Mouse (Mus musculus) embryo, embryonic 10.5 days (tissue): ENCODE measurements at regions not wholly inside any gene's neighbourhood (a gene's known extent, or its start where the extent isn't known, plus 50 kb on each side); places are given as distances from the start of the nearest gene placed in this dataset.

Experiments
- DNase-seq: peaks from one replicate; pipeline ENCODE4 v3.0.0-alpha.2; 2015; ENCODE audit warnings: low spot score

DNA sequence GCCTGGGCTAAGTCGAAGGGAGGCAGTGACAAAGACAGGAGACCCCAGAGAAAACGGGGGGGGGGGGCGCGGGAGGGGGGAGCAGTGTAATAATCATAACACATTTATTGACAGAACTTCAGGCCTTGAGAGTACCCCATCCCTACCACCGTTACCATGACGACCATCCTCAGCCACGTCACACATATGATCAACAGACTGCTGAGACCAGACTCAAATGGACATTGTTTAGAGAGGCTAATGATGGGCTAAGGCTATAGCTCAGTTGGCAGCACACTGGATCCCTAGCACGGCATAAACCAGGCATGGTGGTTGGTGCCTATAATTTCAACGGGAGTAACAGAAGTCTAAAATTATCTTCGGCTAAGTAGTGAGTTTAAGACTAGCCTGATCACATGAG is 565.8 kb upstream of the Adam5 start:
- DNase-seq: no peak

DNA sequence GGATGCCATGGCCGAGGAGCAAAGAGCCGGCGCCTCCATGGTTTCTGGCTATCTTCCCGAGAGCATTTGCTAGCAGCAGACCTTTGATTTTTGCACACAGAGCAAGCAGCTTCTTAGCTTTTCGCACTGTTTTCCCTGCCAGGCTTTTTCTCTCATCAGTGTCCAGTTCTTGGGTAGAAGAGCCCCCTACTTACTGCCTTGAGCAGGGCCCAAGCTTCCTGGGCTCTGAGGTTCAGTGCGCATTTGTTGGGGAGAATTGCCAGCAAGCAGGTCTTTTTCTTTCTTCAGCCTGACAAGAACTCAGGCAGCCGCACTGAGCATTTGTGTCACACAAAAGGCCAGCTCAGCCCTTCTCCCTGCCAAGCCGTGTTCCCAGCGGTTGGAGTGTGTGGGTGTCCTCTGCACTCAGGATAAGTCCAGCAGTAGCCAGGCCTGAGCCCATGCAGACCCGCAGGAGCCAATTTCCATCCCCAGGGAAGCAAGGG is 565.2 kb upstream of the Adam5 start:
- peak; percentile 35 for DNase-seq

- no peak for DNase-seq
Observed at GRCm38 (mm10) chr8:25388811-25389210, 564.6 kb upstream of the Adam5 start.

DNA sequence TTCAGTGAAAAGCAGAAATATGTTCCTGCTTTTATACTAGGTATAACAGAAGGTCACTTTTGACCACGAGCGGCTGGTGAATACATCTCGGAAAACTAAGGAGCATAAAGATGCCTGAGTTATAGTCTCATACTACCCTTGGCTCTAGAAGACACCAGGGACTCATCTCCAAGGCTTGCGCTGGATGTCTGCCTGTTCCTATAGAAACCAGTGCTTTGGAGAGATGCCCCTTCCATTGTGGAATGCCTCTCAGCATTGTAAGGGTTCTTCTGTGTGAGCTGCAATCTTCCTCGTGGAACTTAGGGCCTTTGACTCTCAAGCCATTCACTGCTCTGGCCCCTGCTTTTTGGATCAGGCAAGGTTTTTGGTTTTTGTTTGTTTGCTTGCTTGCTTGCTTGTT is 561.0 kb upstream of the Adam5 start:
- DNase-seq: no peak

DNA sequence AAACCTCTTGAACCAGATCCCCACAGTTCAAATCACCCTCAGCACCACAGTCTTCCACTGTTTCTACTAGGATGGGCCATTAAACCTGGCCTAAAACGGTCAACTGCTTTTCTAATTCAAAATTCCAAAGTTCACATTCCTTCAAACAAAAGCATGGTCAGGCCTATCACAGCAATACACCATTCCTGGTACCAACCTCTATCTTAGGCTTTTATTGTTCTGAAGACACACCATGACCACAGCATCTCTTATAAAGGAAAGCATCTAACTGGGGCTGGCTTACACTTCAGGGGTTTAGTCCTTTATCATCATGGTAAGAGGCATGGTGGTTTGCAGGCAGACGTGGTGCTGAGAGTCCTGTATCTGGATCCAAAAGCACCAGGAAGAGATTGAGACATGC is 560.4 kb upstream of the Adam5 start:
- no peak for DNase-seq

DNA sequence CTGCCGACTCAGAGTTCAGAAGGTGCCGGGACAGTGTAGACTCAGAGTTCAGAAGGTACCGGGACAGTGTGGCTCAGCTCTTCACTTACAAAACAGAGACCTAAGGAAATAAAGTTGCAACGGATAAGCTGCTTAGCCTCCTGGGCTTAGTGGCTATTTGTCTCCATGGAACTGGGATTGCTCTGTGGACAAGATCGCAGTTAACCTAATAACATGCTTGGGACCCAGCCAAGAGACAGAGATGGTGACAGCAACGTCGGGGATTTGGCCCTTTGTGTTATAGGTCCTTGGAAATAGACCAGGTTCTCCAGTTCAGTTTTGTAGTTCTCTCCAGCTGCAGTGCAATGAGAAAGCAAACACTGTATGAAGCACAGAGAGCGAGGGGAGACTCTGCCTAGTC is 549.1 kb upstream of the Adam5 start:
- no peak for DNase-seq

- DNase-seq: no peak
Observed at GRCm38 (mm10) chr8:25370947-25371346, 546.8 kb upstream of the Adam5 start.

- no peak for DNase-seq
Observed at GRCm38 (mm10) chr8:25369331-25369730, 545.2 kb upstream of the Adam5 start.

- peak; percentile 79 for DNase-seq
Observed at GRCm38 (mm10) chr8:25368561-25369091, 544.5 kb upstream of the Adam5 start.

DNA sequence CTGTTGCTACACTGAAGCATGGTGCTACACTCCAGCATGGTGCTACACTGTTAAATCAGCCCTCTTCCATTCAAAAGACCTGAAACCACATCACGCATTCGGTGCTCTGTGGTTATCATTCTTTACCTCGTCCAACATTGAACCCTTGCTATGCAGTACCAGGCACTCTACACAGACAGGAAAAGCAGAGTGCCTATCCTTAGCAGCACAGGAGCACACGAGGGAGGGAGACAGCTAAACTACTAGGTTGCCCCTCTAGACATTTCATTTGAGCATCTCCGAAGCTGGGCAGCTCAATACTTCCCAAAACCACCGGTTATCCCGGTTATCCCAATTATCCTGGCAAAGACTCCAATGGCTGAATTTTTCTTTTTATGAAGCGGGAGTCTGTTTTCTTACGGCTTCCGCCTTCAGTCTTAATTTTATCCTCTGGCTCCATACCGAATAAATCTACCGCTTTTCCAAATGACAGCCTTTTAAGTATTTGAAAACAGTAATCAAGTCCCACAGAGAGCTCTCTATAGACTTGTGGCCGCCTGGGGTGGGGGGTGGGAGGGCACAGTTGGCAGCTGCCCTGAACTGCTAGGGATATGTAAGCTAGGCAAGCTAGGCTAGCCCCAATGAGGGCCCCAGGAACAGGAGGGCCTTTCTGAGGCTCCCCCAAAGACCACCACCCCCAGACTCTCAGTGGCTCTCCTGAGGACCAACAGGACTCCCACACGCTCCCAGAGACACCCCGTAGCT is 543.8 kb upstream of the Adam5 start:
- DNase-seq: peak; percentile 34

DNA sequence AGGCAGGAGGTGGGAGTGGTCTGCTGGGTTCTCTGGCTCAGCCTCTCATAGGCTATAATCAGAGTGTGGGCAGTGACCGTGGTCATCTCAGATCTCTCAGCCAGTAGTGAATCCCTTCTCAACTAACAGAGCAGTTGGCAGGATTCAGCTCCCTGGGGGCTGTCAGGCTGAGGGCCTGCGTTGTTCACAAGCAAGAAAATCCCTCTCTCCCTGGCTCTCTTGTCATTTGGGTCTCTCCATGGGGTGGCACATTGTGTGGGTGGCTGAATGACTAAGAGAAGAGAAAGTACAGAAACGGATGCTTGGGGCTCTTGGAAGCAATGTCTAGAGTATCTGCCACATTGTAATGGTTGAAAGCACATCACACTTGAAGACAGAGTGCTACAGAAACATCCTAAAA is 542.0 kb upstream of the Adam5 start:
- no peak for DNase-seq

- DNase-seq: no peak
Observed at GRCm38 (mm10) chr8:25362656-25363055, 538.5 kb upstream of the Adam5 start.

- DNase-seq: no peak
Observed at GRCm38 (mm10) chr8:25362146-25362545, 538.0 kb upstream of the Adam5 start.

- DNase-seq: no peak
Observed at GRCm38 (mm10) chr8:25361420-25361819, 537.3 kb upstream of the Adam5 start.

GRCm38 (mm10) chr8:25358539-25359165 is 534.5 kb upstream of the Adam5 start:
- no peak for DNase-seq

GRCm38 (mm10) chr8:25353822-25354770 is 529.9 kb upstream of the Adam5 start:
- DNase-seq: peak; percentile 63

- DNase-seq: no peak
Observed at GRCm38 (mm10) chr8:25353405-25353804, 529.2 kb upstream of the Adam5 start.

GRCm38 (mm10) chr8:25348003-25348683 is 524.0 kb upstream of the Adam5 start:
- DNase-seq: no peak

DNA sequence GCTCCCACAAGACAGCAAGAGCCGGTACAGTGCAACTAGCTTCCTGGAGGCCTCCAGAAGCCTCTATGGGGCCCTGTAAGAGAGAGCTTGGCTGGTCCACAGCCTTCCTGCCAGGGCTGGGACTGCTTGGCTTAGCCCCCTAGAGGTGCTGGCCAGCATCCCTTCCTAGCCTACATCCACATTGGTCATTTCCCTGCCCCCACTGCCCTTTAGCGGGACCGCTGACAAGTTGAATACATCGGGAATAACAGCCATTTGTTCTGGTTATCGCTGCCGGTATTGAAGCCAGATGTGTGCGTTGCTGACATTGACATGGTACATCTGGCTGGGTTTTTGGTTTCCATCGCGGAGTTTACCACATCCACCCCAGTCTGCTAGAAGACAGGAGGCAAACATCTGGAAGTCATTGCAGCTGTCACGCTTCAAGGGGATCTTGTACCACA is 519.0 kb upstream of the Adam5 start:
- DNase-seq: peak; percentile 91

DNA sequence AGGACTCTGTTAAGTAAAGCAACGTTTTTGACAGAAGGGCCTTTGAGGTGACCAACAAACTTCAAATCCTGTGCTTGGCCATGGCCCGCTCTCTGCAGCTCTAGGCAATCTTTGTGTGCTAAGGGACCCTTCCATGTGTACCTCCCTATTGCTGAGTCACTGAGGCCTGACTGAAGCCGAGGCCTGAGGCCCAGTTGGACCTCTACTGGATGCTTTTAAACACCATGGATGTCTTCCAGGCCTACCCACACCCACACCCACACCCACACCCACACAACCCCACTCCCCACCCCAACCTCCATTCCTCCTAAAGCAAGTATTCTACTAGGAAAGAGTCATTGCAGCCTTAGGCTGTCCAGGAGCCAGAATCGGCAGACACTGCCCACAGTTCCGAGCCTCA is 518.3 kb upstream of the Adam5 start:
- DNase-seq: no peak

- DNase-seq: no peak
Observed at GRCm38 (mm10) chr8:25341225-25341624, 517.1 kb upstream of the Adam5 start.

- DNase-seq: no peak
Observed at GRCm38 (mm10) chr8:25340729-25341128, 516.6 kb upstream of the Adam5 start.
